ENCODE assay signal across 8 mouse cellular contexts in genomic region chr17:83807778-83808398, GRCm38 (mm10). TPM values are rescaled to one million over a fixed set of nuclear protein-coding genes. Genes with fewer than 3 reads are reported as not detected.
A peak's percentile ranks its signal among the peaks of the same experiment; 100 is the strongest.
DNase-seq lines count a peak whose midpoint lies in the region; ATAC-seq lines count a peak whose summit lies in the region.

No protein-coding gene starts in this region.

- H3K27ac ChIP-seq in midbrain, embryonic 11.5 days (ENCODE audit: low read depth, low read length): no peak overlapping the region
- no peak overlapping the region for H3K27ac ChIP-seq in midbrain, embryonic 13.5 days
- no peak overlapping the region for H3K27ac ChIP-seq in embryonic facial prominence, embryonic 11.5 days (replicated peaks; ENCODE audit: low read depth, low read length)

- intact Hi-C loops in left cerebral cortex, postnatal 4 days (cut with DNase I): no loop called here

- H3K27me3 ChIP-seq in midbrain, embryonic 11.5 days (ENCODE audit: control insufficient read depth, insufficient read depth, low read length): no peaks in the 10 kb centered on the region
- H3K27me3 ChIP-seq in midbrain, embryonic 13.5 days: no peaks in the 10 kb centered on the region
- H3K27me3 ChIP-seq in embryonic facial prominence, embryonic 11.5 days (ENCODE audit: control insufficient read depth, insufficient read depth, low read length): no peaks in the 10 kb centered on the region

- no peak for ATAC-seq in midbrain, embryonic 11.5 days (ENCODE audit: low FRiP score)
- no peak for ATAC-seq in midbrain, embryonic 13.5 days
- ATAC-seq in embryonic facial prominence, embryonic 11.5 days (replicated peaks; ENCODE audit: insufficient number of reproducible peaks, low FRiP score, low TSS enrichment, low read depth): no peak
- peak; percentile 14 to 54; a peak in 1 of 4 replicates for ATAC-seq in hematopoietic stem cell, adult 5-6 weeks (replicated peaks in 1 of 2; ENCODE audit: insufficient read depth in 1 of 2, low FRiP score in 2 of 2, low TSS enrichment in 1 of 2, low read depth in 1 of 2, poor library complexity in 2 of 2, severe bottlenecking in 2 of 2)

- no peaks in the 10 kb centered on the region for H3K4me1 ChIP-seq in midbrain, embryonic 11.5 days (ENCODE audit: control insufficient read depth, insufficient read depth, low read length)
- H3K4me1 ChIP-seq in midbrain, embryonic 13.5 days (replicated peaks): peaks cover 11% of the 10 kb centered on the region; the same call in 1 of the 2 replicates
- H3K4me1 ChIP-seq in embryonic facial prominence, embryonic 11.5 days (ENCODE audit: control insufficient read depth, insufficient read depth, low read length): no peaks in the 10 kb centered on the region

- H3K4me2 ChIP-seq in midbrain, embryonic 11.5 days: no peak overlapping the region
- H3K4me2 ChIP-seq in midbrain, embryonic 13.5 days (replicated peaks): no peak overlapping the region
- no peak overlapping the region for H3K4me2 ChIP-seq in embryonic facial prominence, embryonic 11.5 days (ENCODE audit: low read depth, low read length)

- H3K9me3 ChIP-seq in midbrain, embryonic 11.5 days (ENCODE audit: control insufficient read depth, low read length): no peaks in the 10 kb centered on the region
- no peaks in the 10 kb centered on the region for H3K9me3 ChIP-seq in midbrain, embryonic 13.5 days
- no peaks in the 10 kb centered on the region for H3K9me3 ChIP-seq in embryonic facial prominence, embryonic 11.5 days (replicated peaks; ENCODE audit: control insufficient read depth, low read length)

- H3K4me3 ChIP-seq in midbrain, embryonic 11.5 days (ENCODE audit: low read depth, low read length): no peak overlapping the region
- no peak overlapping the region for H3K4me3 ChIP-seq in midbrain, embryonic 13.5 days (replicated peaks)
- no peak overlapping the region for H3K4me3 ChIP-seq in embryonic facial prominence, embryonic 11.5 days (ENCODE audit: low read depth, low read length)

- no peaks in the 10 kb centered on the region for H3K36me3 ChIP-seq in midbrain, embryonic 11.5 days (ENCODE audit: control insufficient read depth, insufficient read depth, low read length)
- H3K36me3 ChIP-seq in midbrain, embryonic 13.5 days: peaks cover 17% of the 10 kb centered on the region; the same call in 1 of the 2 replicates
- H3K36me3 ChIP-seq in embryonic facial prominence, embryonic 11.5 days (replicated peaks; ENCODE audit: control insufficient read depth, insufficient read depth, low read depth, low read length): no peaks in the 10 kb centered on the region

- DNase-seq in midbrain, embryonic 11.5 days (ENCODE audit: low spot score, missing footprints): peak; percentile 93
- peak; percentile 89 for DNase-seq in adrenal gland, postnatal 14 days
- peak; percentile 75 for DNase-seq in embryonic facial prominence, embryonic 11.5 days (ENCODE audit: low spot score)
- peak; percentile 43 for DNase-seq in left cerebral cortex, postnatal 4 days
- DNase-seq in naive thymus-derived CD4-positive, alpha-beta T cell, adult 2 months (ENCODE audit: low read depth): peak; percentile 87
- DNase-seq in testis, postnatal 10 days (ENCODE audit: low spot score): peak; percentile 81

- WGBS in midbrain, embryonic 11.5 days: 77% methylated on average over 11 of the region's 11 CpGs
- WGBS in midbrain, embryonic 13.5 days: 74% methylated on average over 11 of the region's 11 CpGs
- 72% methylated on average over 11 of the region's 11 CpGs for WGBS in embryonic facial prominence, embryonic 11.5 days

- no peak overlapping the region for H3K9ac ChIP-seq in midbrain, embryonic 11.5 days (ENCODE audit: low read length)
- H3K9ac ChIP-seq in midbrain, embryonic 13.5 days (replicated peaks): no peak overlapping the region
- no peak overlapping the region for H3K9ac ChIP-seq in embryonic facial prominence, embryonic 11.5 days (replicated peaks; ENCODE audit: low read length)

RNA-seq across cellular contexts. Expression of gene Haao, which starts 39.9 kb away (rescaled TPM):
- 0.22 TPM in 1 of 2 replicates, not detected in the other for polyA plus RNA-seq in midbrain, embryonic 11.5 days (2014; fragmentation: Nextera tagmentation; extraction: Ambion mirVana)
- polyA plus RNA-seq in midbrain, embryonic 13.5 days (2015; fragmentation: Nextera tagmentation; extraction: Ambion mirVana): 0.31 TPM in 1 of 2 replicates, not detected in the other
- total RNA-seq in adrenal gland, postnatal 14 days (2021): 6.8 and 27.0 TPM in 2 replicates
- polyA plus RNA-seq in embryonic facial prominence, embryonic 11.5 days (2014; fragmentation: Nextera tagmentation; extraction: Ambion mirVana): 0.31 and 0.39 TPM in 2 replicates
- total RNA-seq in hematopoietic stem cell, adult 5-6 weeks (2017): 30.9 and 33.2 TPM in 2 replicates
- under 1 TPM in 1 of 2 experiments, not detected in 1; 0.20 TPM for total RNA-seq in left cerebral cortex, postnatal 4 days (2021)

Comparison
In these comparisons a context has a peak if more than half of its experiments do, and no peak if none do; other contexts are left out.
1. ATAC-seq: peak in hematopoietic stem cell, adult 5-6 weeks (2 of 2); none in midbrain, embryonic 11.5 days (single experiment), midbrain, embryonic 13.5 days (single experiment) and embryonic facial prominence, embryonic 11.5 days (single experiment).
2. DNase-seq: peak in every context shown above with its lines; median percentile 93 in midbrain, embryonic 11.5 days; 89 in adrenal gland, postnatal 14 days; 87 in naive thymus-derived CD4-positive, alpha-beta T cell, adult 2 months; 81 in testis, postnatal 10 days; 75 in embryonic facial prominence, embryonic 11.5 days; 43 in left cerebral cortex, postnatal 4 days.